Mouse (Mus musculus): ENCODE results near the gene Trappc3.
A peak's percentile ranks its signal among the peaks of the same experiment; 100 is the strongest.

The Trappc3 gene

GRCm38 (mm10) chr4:126314393-126314792 lies 52.3 kb downstream of the Trappc3 start:
- peak; percentile 74 to 88 for DNase-seq

- DNase-seq, result peak; percentile 68 to 80
Observed at GRCm38 (mm10) chr4:126315931-126316330, 53.8 kb downstream of the Trappc3 start.

GRCm38 (mm10) chr4:126316443-126317040 lies 54.4 kb downstream of the Trappc3 start:
- peak in 1 of 2 experiments; percentile 37 for DNase-seq

- DNase-seq, result no peak
Observed at GRCm38 (mm10) chr4:126319806-126320205, 57.7 kb downstream of the Trappc3 start.

DNA sequence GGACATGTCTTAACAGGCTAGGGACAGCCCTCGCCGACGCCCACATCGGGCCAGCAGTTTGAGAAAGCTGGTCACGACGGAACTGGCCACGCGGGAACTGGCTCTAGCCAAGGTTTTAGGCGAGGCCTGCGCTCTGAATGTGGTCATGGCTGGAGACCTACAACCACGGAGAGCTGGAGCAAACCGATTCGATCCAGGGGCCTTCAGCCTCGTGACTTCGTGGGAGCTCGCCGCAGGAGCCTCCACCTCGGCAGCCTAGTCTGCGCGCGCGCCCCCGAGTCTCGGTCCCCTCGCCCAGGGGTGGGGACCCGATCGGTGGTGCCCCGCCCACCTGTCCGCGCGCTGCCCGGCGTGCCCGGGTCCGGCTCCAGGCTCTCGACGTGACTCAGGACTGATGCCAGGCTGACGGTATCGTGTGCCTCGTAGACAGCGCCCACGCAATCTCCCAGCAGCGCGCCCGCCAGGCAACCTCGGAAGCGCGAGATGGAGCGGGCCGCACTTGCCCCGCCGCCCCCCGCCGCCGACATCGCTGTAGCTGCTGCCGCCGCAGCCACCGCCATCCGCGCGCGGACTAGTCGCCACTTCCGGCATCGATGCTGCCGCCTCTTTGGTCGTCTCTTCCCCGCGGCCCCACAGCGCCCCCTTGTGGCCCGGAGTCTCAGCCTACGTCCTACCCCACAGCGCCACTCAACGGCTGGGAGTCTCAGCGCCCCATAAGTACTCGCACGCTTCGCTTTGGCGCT lies 59.2 kb downstream of the Trappc3 start, which contains the start of gene Adprhl2:
Adprhl2 (minus strand) TSS at position 593 of the 743 bp plus-strand sequence.
- peak; percentile 97 to 99 for DNase-seq

DNA sequence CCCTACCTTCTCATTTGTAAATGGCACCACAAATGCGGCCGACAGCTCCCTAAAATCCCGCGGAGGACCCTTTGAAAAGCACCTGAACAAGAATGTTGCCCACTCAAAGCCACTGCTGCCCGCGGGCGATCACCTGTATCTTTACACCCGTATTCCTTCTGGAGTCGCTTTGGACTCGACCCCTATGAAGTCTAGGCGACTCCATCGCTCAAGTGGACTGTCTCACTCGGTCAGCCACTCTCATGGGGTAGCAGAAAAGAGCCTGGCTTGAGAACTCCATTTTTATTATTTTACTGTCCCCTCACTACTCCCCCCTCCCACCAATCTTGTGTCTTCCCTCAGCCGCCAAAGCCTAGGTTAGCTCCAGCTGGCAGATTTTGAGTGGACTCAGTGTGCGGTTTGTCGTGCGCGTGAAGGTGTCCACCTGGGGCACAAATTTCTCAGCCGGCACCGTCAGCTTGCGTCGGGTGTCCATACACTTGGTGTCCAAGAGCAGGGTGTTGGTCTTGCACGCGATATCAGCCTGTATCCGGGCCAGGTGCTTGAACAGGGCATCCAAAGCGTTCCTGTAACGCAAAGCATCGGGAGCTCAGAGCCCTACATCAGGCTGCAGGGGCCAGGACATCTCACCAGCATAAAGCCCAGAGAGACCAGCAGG lies 59.9 kb downstream of the Trappc3 start:
- DNase-seq, result peak in 1 of 2 experiments; percentile 36

- DNase-seq, result peak in 1 of 2 experiments; percentile 37
Observed at GRCm38 (mm10) chr4:126322646-126323045, 60.5 kb downstream of the Trappc3 start.

DNA sequence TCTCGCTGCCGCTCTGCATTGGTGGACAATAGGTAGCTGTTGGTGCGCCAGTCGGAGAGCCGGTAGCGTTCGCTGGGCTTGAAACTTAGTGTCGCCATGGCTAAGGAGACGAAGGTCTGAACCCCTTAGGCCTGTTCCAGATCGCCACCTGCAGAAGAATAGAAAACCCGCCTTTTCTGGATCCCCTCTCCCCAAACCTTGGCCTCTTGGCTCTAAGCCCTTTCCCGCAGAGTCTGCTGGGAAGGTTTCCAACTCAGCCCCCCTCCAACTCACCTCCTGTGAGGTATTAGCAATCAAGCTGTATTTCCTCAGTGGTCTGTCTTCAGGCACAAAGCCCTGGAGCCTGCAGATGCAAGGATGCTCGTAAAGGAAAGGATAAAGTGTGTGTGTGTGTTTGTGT lies 62.7 kb downstream of the Trappc3 start:
- DNase-seq, result no peak

DNA sequence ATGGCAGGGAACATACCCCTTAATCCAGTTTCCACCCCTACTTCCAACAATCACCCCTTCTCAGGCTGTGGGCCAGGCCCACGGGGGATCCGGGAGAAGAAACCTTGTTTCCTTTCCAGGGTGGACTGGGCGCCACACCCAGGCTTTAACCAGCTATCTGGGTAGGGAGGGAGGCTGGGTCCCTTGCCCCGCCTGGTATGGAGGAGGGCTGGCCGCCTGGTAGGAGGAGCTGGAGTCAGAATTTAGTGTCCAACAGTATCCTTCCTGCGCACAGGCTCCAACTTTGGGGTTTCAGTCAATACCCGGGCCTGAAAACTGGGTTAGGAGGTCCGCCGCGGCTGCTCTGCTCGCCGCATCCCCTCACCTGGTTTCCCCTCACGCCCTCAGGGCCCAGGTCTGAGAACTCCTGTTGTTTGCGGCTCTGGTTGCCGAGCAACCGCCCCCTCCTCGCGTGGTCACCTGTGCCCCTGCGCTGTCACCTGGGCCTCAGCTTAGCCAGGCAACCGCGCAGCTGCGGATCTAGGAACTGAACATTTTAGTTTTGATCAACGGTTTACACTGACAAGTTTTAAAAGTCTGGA lies 63.2 kb downstream of the Trappc3 start, which contains the start of gene Tekt2:
Tekt2 (minus strand) TSS at position 408 of the 581 bp plus-strand sequence.
- DNase-seq, result peak in 1 of 2 experiments; percentile 45
